In the genomic region with DNA sequence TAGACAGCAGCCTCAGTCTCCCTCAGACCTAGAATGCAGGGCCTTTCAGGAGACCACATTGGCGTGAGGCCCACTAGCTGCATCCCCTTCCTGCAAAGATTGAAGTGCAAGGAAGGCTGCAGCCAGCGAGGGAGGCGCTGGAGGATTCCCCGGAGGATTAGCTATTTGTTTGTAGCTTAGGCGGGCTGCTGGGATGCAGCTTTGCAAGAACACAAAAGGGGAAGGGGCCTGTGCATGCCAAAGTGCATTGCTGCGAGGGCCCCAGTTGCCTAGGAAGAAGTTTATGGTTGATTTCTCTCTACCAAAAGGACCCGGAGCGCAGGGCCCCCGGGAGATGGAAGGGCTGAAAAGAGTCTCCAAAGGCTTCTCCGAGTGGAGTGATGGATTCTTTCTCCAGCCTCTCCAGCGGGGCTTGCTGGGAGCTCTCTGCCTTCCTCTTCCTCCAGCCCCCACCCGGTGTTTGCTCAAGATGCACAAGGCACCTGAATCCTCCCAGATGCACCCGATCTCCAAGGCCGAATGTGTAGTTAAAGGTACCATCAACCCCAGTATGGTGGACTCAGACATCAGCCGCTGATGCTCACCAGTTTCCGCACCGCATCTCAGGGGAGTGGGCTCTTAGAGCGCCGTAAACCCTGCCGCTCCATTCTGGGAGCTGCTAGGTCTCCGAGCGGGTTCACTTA, we compare ENCODE assay signal across 8 mouse cellular contexts. TPM values are rescaled to one million over a fixed set of nuclear protein-coding genes. Genes with fewer than 3 reads are reported as not detected.
DNase-seq lines count a peak whose midpoint lies in the region; ATAC-seq and TF ChIP-seq lines count a peak whose summit lies in the region.

No protein-coding gene starts in this region.

- H3K36me3 ChIP-seq in hindbrain, embryonic 12.5 days, result peaks cover 42% of the 10 kb centered on the region

- H3K4me2 ChIP-seq in hindbrain, embryonic 12.5 days (replicated peaks), result peak overlapping the region; percentile 57

- no peak overlapping the region for H3K4me3 ChIP-seq in lung, adult 2 months (replicated peaks; ENCODE audit: extremely low read depth, low read depth, low read length)
- H3K4me3 ChIP-seq in hindbrain, embryonic 12.5 days, result peak overlapping the region; percentile 58

- WGBS in lung, adult 2 months, result 9% methylated on average over 22 of the region's 22 CpGs
- under 1% methylated on average over 22 of the region's 22 CpGs for WGBS in hindbrain, embryonic 12.5 days

- ATAC-seq in hindbrain, embryonic 12.5 days (ENCODE audit: low FRiP score), result peak; percentile 64
- no peak for ATAC-seq in granulocyte monocyte progenitor cell, adult 5-6 weeks (replicated peaks; ENCODE audit: poor library complexity, severe bottlenecking)

- no peak for TF ChIP-seq POLR2A in lung, adult 2 months (IDR thresholded peaks at IDR 0.05; ENCODE audit: borderline replicate concordance, extremely low read depth, low read depth, low read length)

- H3K9me3 ChIP-seq in hindbrain, embryonic 12.5 days (replicated peaks), result peaks cover 33% of the 10 kb centered on the region

- DNase-seq in lung, postnatal 10 days, result peak; percentile 13
- DNase-seq in lung, adult 2 months, result no peak
- DNase-seq in embryo, embryonic 11 days, result peak; percentile 79
- peak; percentile 69 for DNase-seq in left cerebral cortex, postnatal 4 days
- DNase-seq in retina, embryonic 14.5 days (ENCODE audit: low spot score), result peak; percentile 70
- DNase-seq in spleen, adult 12 weeks (ENCODE audit: low spot score), result no peak

- peaks cover 34% of the 10 kb centered on the region for H3K27me3 ChIP-seq in hindbrain, embryonic 12.5 days

- H3K4me1 ChIP-seq in lung, adult 2 months (ENCODE audit: control insufficient read depth, insufficient read depth, low read length), result peaks cover 3% of the 10 kb centered on the region
- peaks cover 29% of the 10 kb centered on the region for H3K4me1 ChIP-seq in hindbrain, embryonic 12.5 days

- H3K9ac ChIP-seq in hindbrain, embryonic 12.5 days, result peak overlapping the region; percentile 87

- TF ChIP-seq CTCF in lung, adult 2 months (IDR thresholded peaks at IDR 0.05; ENCODE audit: insufficient read depth, low read length), result no peak

- peak overlapping the region; percentile 97 for H3K27ac ChIP-seq in hindbrain, embryonic 12.5 days

- intact Hi-C loops in left cerebral cortex, postnatal 4 days (cut with DNase I), result loop anchor here (2.0 kb wide), 1 partner anchor 29 kb away; no protein-coding TSS in a partner anchor

RNA-seq across cellular contexts. Expression of a gene that starts 0.6 kb away (rescaled TPM):
- polyA plus RNA-seq in lung, adult 2 months (2012; rRNA removed), result not detected in 2 replicates
- polyA plus RNA-seq in hindbrain, embryonic 12.5 days (2016; fragmentation: Nextera tagmentation; extraction: Ambion mirVana), result 5.9 and 6.7 TPM in 2 replicates
- total RNA-seq in left cerebral cortex, postnatal 4 days (2021), result 10 to 100 TPM; 17.1 to 19.5 TPM
- total RNA-seq in granulocyte monocyte progenitor cell, adult 5-6 weeks (2014; fragmentation: Nextera tagmentation), result 0.56 TPM in 1 of 2 replicates, not detected in the other
- not detected in 2 replicates for total RNA-seq in granulocyte monocyte progenitor cell, adult 5-6 weeks (2017)

RNA-seq across cellular contexts. Expression of a gene that starts 30.5 kb away (rescaled TPM):
- polyA plus RNA-seq in lung, adult 2 months (2012; rRNA removed), result 83.3 and 102 TPM in 2 replicates
- 18.8 and 19.3 TPM in 2 replicates for polyA plus RNA-seq in hindbrain, embryonic 12.5 days (2016; fragmentation: Nextera tagmentation; extraction: Ambion mirVana)
- 10 to 100 TPM; 19.6 to 21.4 TPM for total RNA-seq in left cerebral cortex, postnatal 4 days (2021)
- total RNA-seq in granulocyte monocyte progenitor cell, adult 5-6 weeks (2014; fragmentation: Nextera tagmentation), result 21.7 and 22.0 TPM in 2 replicates
- total RNA-seq in granulocyte monocyte progenitor cell, adult 5-6 weeks (2017), result 14.0 and 16.4 TPM in 2 replicates

Comparison
In these comparisons a context has a peak if more than half of its experiments do, and no peak if none do; other contexts are left out.
1. DNase-seq: peak in lung, postnatal 10 days (single experiment), embryo, embryonic 11 days (single experiment), left cerebral cortex, postnatal 4 days (single experiment) and retina, embryonic 14.5 days (single experiment); none in lung, adult 2 months (single experiment) and spleen, adult 12 weeks (single experiment).
2. RNA of a gene that starts 0.6 kb away (total RNA-seq): 17.1 to 19.5 TPM in left cerebral cortex, postnatal 4 days; 0.56 TPM in granulocyte monocyte progenitor cell, adult 5-6 weeks; every median in the first group is over 10 times any median in the second.